Mouse (Mus musculus): ENCODE results near the gene Rtn4rl1. TPM values are rescaled to one million over a fixed set of nuclear protein-coding genes. Genes with fewer than 3 reads are reported as not detected.

Rtn4rl1 gene
- polyA plus RNA-seq, 1 experiment from 2014 or later, result 2.0 TPM

DNA sequence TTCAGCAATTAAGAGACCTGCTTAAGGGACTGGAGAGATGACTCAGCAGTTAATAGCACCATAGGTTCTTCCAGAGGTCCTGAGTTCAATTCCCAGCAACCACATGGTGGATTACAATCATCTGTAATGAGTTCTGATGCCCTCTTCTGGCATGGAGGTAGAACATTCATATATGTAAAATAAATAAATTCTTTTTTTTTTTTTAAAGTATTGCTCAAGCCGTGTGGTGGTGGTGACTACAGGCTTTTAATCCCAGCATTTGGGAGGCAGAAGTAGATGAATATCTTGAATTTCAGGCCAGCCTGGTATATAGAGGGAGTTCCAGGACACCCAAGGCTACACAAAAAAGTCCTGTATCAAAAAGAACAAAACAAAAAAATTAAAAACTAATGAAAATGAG lies 43.2 kb upstream of the Rtn4rl1 start:
- Histone ChIP-seq H3K36me3 (replicated peaks; ENCODE audit: insufficient read depth, low read length) (peaks cover 11% of the 10 kb centered on the region; the same call in 1 of the 2 replicates), H3K9ac (replicated peaks) (no peak overlapping the region), H3K4me2 (ENCODE audit: low read depth, low read length) (no peak overlapping the region), H3K27ac (ENCODE audit: low read depth) (no peak overlapping the region), H3K4me3 (ENCODE audit: low read depth, low read length) (no peak overlapping the region), H3K9me3 (ENCODE audit: low read length) (no peaks in the 10 kb centered on the region), H3K4me1 (ENCODE audit: insufficient read depth) (peaks cover 19% of the 10 kb centered on the region), H3K27me3 (ENCODE audit: insufficient read depth, low read length) (no peaks in the 10 kb centered on the region)
- no peak for ATAC-seq
- WGBS (ENCODE audit: insufficient replicate concordance), result 60% methylated on average over 1 of the region's 1 CpGs
- no peak for DNase-seq
- TF ChIP-seq EP300 (IDR thresholded peaks at IDR 0.05; ENCODE audit: low read depth), result no peak
- no peak for TF ChIP-seq CTCF (IDR thresholded peaks at IDR 0.05; ENCODE audit: low read depth)

DNA sequence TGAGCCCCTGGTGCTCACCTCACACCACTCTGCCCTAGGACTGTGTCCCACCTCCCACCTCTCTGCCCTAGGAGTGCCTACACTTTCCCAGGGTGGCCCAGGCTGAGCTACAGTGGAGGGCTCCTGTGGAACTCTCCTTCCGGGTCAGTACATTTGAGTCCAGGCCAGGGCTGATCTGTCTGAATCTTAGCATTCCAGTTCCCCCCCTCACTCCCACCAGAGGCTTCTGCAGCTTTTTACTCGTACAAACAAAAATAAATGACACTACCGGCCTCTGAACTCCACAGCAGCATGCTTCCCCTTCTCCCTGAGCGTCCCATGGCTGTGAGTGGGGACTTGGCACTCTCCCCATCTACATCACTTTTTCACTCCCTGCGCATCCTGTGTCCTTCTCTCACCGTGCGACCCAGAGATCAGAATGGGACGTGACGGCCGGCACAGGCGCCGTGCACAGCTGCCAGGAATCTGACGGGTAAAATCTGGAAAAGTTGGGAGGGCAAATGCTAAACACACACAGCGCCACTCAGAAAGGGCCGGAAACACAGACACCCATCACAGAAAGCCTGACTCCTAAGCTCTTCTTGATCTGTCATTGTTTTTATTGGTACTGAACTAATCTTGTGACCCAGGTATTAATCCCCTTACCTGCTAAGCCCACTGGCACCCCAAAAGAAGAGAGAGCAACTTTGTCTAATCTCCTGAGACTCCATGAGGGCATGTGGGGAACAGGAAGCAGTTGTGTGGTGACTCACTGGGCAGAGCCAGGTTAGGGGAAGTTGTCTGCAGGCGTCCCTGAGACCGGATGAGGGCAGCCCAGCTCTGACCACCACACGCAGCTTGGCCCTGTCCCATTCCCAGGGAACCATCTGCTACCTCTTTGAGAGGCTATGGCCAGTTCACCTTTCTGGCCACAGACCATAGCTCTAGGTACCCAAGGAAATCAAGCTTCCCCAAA lies 40.7 kb upstream of the Rtn4rl1 start:
- H3K9ac ChIP-seq (replicated peaks), result no peak overlapping the region
- H3K9me3 ChIP-seq (ENCODE audit: low read length), result no peaks in the 10 kb centered on the region
- 54% methylated on average over 18 of the region's 18 CpGs for WGBS (ENCODE audit: insufficient replicate concordance)
- DNase-seq (peak; percentile 46), ATAC-seq (peak; percentile 61; the same call in 1 of the 2 replicates)
- TF ChIP-seq EP300 (IDR thresholded peaks at IDR 0.05; ENCODE audit: low read depth) (no peak), CTCF (IDR thresholded peaks at IDR 0.05; ENCODE audit: low read depth) (peak; percentile 12; the same call in 1 of the 2 replicates)
- H3K36me3 ChIP-seq (replicated peaks; ENCODE audit: insufficient read depth, low read length), result peaks cover 11% of the 10 kb centered on the region; the same call in 1 of the 2 replicates
- H3K4me3 ChIP-seq (ENCODE audit: low read depth, low read length), result no peak overlapping the region
- H3K27me3 ChIP-seq (ENCODE audit: insufficient read depth, low read length), result no peaks in the 10 kb centered on the region
- H3K4me1 ChIP-seq (ENCODE audit: insufficient read depth), result peaks cover 13% of the 10 kb centered on the region
- peak overlapping the region; percentile 67 for H3K27ac ChIP-seq (ENCODE audit: low read depth)
- no peak overlapping the region for H3K4me2 ChIP-seq (ENCODE audit: low read depth, low read length)

DNA sequence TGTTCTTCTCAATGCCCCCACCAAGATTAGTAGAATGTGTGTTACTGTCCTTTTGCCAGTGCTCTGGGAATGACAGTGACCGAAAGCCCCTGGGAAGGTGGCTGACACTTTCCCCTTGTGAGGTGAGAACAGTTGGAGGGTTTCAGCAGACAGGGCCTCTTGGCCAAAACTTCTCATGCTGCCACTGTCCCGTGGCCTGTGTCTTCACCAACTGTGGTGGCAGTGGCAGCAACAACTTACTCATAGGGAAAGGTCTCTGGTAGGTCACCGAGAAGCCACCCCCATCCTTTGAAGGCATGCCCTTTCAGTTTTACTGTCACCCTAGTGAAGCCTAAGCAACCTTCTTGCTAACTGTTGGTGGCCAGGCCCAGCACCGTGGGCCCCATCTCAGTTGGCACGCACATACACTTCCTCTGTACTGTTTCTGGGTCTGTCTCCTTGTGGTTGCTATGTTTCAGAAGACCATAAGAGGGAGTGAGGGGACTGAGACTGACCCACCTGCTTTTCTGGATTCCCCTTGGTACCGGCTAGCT lies 39.5 kb upstream of the Rtn4rl1 start:
- DNase-seq, result no peak
- H3K27me3 ChIP-seq (ENCODE audit: insufficient read depth, low read length), result no peaks in the 10 kb centered on the region
- WGBS (ENCODE audit: insufficient replicate concordance), result 46% methylated on average over 6 of the region's 6 CpGs
- H3K9ac ChIP-seq (replicated peaks), result no peak overlapping the region
- TF ChIP-seq EP300 (IDR thresholded peaks at IDR 0.05; ENCODE audit: low read depth) (no peak), CTCF (IDR thresholded peaks at IDR 0.05; ENCODE audit: low read depth) (peak; percentile 41)
- H3K4me1 ChIP-seq (ENCODE audit: insufficient read depth), result peaks cover 15% of the 10 kb centered on the region
- no peak for ATAC-seq
- peak overlapping the region; percentile 67 for H3K27ac ChIP-seq (ENCODE audit: low read depth)
- H3K4me3 ChIP-seq (ENCODE audit: low read depth, low read length), result no peak overlapping the region
- H3K36me3 ChIP-seq (replicated peaks; ENCODE audit: insufficient read depth, low read length), result peaks cover 9% of the 10 kb centered on the region; the same call in 1 of the 2 replicates
- H3K9me3 ChIP-seq (ENCODE audit: low read length), result no peaks in the 10 kb centered on the region
- H3K4me2 ChIP-seq (ENCODE audit: low read depth, low read length), result no peak overlapping the region

DNA sequence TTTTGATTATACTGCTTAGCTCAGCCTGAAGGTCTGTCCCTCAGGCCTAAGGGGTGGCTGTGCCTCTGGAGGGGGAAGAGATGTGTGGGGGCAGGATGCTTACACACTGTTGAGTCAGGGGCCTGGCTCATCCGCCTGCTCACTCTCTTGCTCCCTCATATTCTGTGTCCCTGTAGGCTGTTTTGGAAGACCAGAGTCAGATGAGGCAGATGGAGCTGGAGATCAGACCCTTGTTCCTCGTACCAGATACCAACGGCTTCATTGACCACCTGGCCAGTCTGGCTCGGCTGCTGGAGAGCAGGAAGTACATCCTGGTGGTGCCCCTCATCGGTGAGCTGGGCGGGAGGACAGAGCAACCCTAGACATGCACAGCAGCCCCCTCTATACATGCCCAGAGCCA lies 37.6 kb upstream of the Rtn4rl1 start:
- no peak overlapping the region for H3K9ac ChIP-seq (replicated peaks)
- H3K4me2 ChIP-seq (ENCODE audit: low read depth, low read length), result no peak overlapping the region
- H3K36me3 ChIP-seq (replicated peaks; ENCODE audit: insufficient read depth, low read length), result peaks cover 10% of the 10 kb centered on the region; the same call in 1 of the 2 replicates
- H3K27me3 ChIP-seq (ENCODE audit: insufficient read depth, low read length), result no peaks in the 10 kb centered on the region
- peaks cover 15% of the 10 kb centered on the region for H3K4me1 ChIP-seq (ENCODE audit: insufficient read depth)
- WGBS (ENCODE audit: insufficient replicate concordance), result 70% methylated on average over 6 of the region's 6 CpGs
- no peak for ATAC-seq
- H3K9me3 ChIP-seq (ENCODE audit: low read length), result no peaks in the 10 kb centered on the region
- DNase-seq, result no peak
- no peak overlapping the region for H3K27ac ChIP-seq (ENCODE audit: low read depth)
- no peak overlapping the region for H3K4me3 ChIP-seq (ENCODE audit: low read depth, low read length)
- TF ChIP-seq CTCF (IDR thresholded peaks at IDR 0.05; ENCODE audit: low read depth) (no peak), EP300 (IDR thresholded peaks at IDR 0.05; ENCODE audit: low read depth) (no peak)

DNA sequence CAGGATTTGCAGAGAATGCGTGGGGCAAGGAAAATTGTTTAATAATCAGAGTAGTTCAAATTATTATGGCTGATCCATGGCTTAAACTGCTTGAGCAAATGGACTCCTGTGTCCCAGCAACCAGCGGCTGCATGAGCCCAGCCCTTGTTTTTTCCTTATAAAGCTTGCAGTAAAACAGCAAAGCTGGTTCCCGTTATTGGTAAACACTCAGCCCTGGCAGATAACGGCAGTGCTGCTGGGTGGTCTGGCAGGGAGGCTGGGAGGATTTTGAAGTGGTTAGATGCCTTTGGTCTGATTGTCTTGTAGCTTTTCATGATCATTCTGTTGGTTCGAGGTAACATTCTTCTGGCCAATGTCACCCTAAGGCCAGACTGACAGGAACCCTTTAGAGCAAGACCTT lies 37.2 kb upstream of the Rtn4rl1 start:
- WGBS (ENCODE audit: insufficient replicate concordance), result 64% methylated on average over 5 of the region's 5 CpGs
- H3K36me3 ChIP-seq (replicated peaks; ENCODE audit: insufficient read depth, low read length), result peaks cover 12% of the 10 kb centered on the region; the same call in 1 of the 2 replicates
- no peak overlapping the region for H3K4me3 ChIP-seq (ENCODE audit: low read depth, low read length)
- no peaks in the 10 kb centered on the region for H3K27me3 ChIP-seq (ENCODE audit: insufficient read depth, low read length)
- H3K4me1 ChIP-seq (ENCODE audit: insufficient read depth), result peaks cover 15% of the 10 kb centered on the region
- no peak overlapping the region for H3K9ac ChIP-seq (replicated peaks)
- H3K4me2 ChIP-seq (ENCODE audit: low read depth, low read length), result no peak overlapping the region
- H3K9me3 ChIP-seq (ENCODE audit: low read length), result no peaks in the 10 kb centered on the region
- ATAC-seq (no peak), DNase-seq (no peak)
- TF ChIP-seq CTCF (IDR thresholded peaks at IDR 0.05; ENCODE audit: low read depth) (no peak), EP300 (IDR thresholded peaks at IDR 0.05; ENCODE audit: low read depth) (no peak)
- no peak overlapping the region for H3K27ac ChIP-seq (ENCODE audit: low read depth)

DNA sequence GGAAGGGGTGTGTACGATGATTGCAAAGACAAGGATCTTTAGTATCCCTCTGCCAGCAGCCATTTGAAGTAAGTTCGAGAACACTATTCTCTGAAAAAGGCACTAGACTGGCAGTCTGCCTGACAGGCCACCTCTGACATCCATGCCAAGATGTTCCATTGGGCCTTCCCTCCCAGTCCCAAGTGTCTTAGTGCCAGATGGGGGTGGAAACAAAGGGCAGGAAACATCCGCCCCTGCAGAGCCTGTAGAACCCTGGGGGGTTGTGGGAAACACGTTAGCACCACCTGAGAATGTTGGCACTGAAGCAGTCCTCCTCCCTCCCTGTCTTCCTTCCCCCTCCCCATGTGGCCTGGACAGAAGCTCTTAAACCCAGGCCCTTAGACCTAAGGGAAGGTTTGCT lies 36.5 kb upstream of the Rtn4rl1 start:
- H3K4me1 ChIP-seq (ENCODE audit: insufficient read depth), result peaks cover 15% of the 10 kb centered on the region
- H3K4me2 ChIP-seq (ENCODE audit: low read depth, low read length), result no peak overlapping the region
- no peak overlapping the region for H3K27ac ChIP-seq (ENCODE audit: low read depth)
- no peaks in the 10 kb centered on the region for H3K27me3 ChIP-seq (ENCODE audit: insufficient read depth, low read length)
- DNase-seq (no peak), ATAC-seq (no peak)
- no peak overlapping the region for H3K4me3 ChIP-seq (ENCODE audit: low read depth, low read length)
- TF ChIP-seq CTCF (IDR thresholded peaks at IDR 0.05; ENCODE audit: low read depth) (no peak), EP300 (IDR thresholded peaks at IDR 0.05; ENCODE audit: low read depth) (no peak)
- WGBS (ENCODE audit: insufficient replicate concordance), result 67% methylated on average over 4 of the region's 4 CpGs
- H3K36me3 ChIP-seq (replicated peaks; ENCODE audit: insufficient read depth, low read length), result peaks cover 16% of the 10 kb centered on the region; the same call in 1 of the 2 replicates
- H3K9me3 ChIP-seq (ENCODE audit: low read length), result no peaks in the 10 kb centered on the region
- no peak overlapping the region for H3K9ac ChIP-seq (replicated peaks)

Data from liver, postnatal 0 days (tissue).